Mouse (Mus musculus): ENCODE measurements around the gene Rcsd1. TPM values are rescaled to one million over a fixed set of nuclear protein-coding genes. Genes with fewer than 3 reads are reported as not detected.

The Rcsd1 gene
- polyA plus RNA-seq, 1 experiment = 4.6 TPM

DNA sequence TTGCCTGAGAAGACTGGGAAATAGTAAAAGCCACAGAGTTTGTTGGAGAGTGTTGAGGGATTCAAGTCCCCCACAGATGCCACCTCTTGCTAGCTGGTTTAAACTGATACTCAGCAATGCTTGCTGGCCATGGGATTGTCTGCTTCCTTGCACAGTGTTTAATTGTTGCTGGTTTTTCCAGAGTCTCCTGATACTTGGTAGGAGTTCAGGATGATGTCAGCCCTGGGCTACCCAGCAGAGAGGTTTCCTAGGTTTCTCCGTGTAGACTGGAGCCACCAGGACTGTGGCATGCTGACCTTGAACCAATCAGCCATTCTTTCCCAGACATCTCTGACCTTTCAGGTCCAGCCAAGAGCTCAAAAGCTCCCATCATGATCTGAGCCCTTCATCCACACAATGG lies 17.4 kb upstream of the Rcsd1 start:
- H3K4me1 ChIP-seq (ENCODE audit: control insufficient read depth, insufficient read depth, low read length) = no peaks in the 10 kb centered on the region
- H3K27ac ChIP-seq (ENCODE audit: insufficient read depth, low read length) = no peak overlapping the region
- no peak for DNase-seq
- 27% methylated on average over 1 of the region's 1 CpGs for WGBS
- TF ChIP-seq CTCF (IDR thresholded peaks at IDR 0.05; ENCODE audit: borderline replicate concordance, insufficient read depth, low read depth, low read length) (no peak), POLR2A (IDR thresholded peaks at IDR 0.05; ENCODE audit: borderline replicate concordance, insufficient read depth, low read length) (no peak)
- no peak overlapping the region for H3K4me3 ChIP-seq (replicated peaks; ENCODE audit: insufficient read depth, low read depth, low read length)
- no peaks in the 10 kb centered on the region for H3K27me3 ChIP-seq (ENCODE audit: control insufficient read depth, insufficient read depth, low read length)

DNA sequence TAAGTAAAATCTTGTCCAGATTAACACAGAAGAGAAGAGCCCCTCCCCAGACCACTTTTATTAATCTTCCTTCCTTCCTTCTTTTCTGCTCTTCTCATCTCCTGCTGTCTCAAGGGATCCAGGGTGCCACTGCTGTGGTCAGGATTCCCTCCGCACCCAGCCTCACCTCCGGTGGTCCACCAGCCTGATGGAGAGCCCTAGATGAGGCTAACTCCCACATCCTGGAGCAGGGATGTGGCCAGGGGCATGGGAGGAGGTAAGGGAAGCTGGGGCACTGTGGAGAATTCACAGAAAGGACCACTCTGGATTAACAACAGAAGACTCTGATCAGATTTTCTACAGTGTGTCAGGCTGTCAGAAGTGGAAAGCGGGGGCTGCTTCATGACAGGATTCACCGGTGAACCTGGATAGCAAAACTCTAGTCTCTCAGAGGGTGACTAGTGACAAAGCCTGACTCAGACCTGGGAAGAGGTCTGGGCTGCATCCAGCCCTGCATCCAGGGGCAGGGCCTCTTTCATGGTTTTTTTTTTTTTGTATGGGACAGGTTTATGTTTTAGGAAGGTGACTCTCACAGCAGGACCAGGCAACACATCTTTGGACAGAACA lies 15.6 kb upstream of the Rcsd1 start:
- no peak for DNase-seq

DNA sequence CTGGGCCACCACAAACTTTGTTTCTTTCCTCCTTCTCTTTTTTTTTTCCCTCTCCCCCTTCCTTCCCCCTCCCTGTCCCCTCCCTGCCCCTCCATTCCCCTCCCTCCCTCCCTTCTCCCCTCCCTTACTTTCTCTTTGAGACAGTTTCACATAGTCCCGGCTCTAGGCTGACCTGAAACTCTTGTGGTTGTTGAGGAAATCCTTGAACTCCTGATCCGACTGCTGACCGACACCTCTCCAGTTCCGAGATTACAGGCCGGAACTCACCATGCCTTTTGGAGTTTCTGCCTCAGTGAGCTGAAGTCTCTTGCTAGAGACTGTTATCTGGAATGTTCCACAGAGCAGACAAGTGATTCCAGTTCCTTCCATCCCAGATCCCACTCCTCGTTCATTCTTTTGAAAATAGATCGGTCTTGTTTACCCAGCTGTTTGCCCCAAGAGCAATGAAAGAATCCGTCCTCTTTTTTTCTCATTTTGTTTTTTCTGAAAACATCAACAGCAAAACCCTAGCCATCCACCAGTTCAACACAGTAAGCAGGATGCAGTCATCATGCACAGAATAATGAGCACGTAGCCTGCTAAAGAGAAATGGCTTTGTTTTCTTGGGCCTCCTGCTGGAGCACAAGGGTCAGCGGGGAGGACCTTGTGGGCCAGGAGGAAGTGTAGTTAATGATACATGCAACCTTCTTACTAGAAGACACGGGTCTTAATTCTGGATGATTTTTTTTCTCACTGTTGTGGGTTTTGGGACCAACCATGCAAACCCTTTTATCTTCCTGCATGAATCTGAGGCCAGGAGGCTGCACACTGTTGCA lies 14.9 kb upstream of the Rcsd1 start:
- no peak overlapping the region for H3K27ac ChIP-seq (ENCODE audit: insufficient read depth, low read length)
- TF ChIP-seq CTCF (IDR thresholded peaks at IDR 0.05; ENCODE audit: borderline replicate concordance, insufficient read depth, low read depth, low read length) = no peak
- TF ChIP-seq POLR2A (IDR thresholded peaks at IDR 0.05; ENCODE audit: borderline replicate concordance, insufficient read depth, low read length) = no peak
- no peak overlapping the region for H3K4me3 ChIP-seq (replicated peaks; ENCODE audit: insufficient read depth, low read depth, low read length)
- 69% methylated on average over 11 of the region's 11 CpGs for WGBS
- no peak for DNase-seq
- no peaks in the 10 kb centered on the region for H3K27me3 ChIP-seq (ENCODE audit: control insufficient read depth, insufficient read depth, low read length)
- no peaks in the 10 kb centered on the region for H3K4me1 ChIP-seq (ENCODE audit: control insufficient read depth, insufficient read depth, low read length)

More for the DNA sequence above, 15.6 kb upstream of the Rcsd1 start:
- no peak overlapping the region for H3K27ac ChIP-seq (ENCODE audit: insufficient read depth, low read length)
- no peak overlapping the region for H3K4me3 ChIP-seq (replicated peaks; ENCODE audit: insufficient read depth, low read depth, low read length)
- no peak for TF ChIP-seq POLR2A (IDR thresholded peaks at IDR 0.05; ENCODE audit: borderline replicate concordance, insufficient read depth, low read length)
- TF ChIP-seq CTCF (IDR thresholded peaks at IDR 0.05; ENCODE audit: borderline replicate concordance, insufficient read depth, low read depth, low read length) = no peak
- H3K27me3 ChIP-seq (ENCODE audit: control insufficient read depth, insufficient read depth, low read length) = no peaks in the 10 kb centered on the region
- H3K4me1 ChIP-seq (ENCODE audit: control insufficient read depth, insufficient read depth, low read length) = no peaks in the 10 kb centered on the region
- WGBS = 90% methylated on average over 4 of the region's 4 CpGs

DNA sequence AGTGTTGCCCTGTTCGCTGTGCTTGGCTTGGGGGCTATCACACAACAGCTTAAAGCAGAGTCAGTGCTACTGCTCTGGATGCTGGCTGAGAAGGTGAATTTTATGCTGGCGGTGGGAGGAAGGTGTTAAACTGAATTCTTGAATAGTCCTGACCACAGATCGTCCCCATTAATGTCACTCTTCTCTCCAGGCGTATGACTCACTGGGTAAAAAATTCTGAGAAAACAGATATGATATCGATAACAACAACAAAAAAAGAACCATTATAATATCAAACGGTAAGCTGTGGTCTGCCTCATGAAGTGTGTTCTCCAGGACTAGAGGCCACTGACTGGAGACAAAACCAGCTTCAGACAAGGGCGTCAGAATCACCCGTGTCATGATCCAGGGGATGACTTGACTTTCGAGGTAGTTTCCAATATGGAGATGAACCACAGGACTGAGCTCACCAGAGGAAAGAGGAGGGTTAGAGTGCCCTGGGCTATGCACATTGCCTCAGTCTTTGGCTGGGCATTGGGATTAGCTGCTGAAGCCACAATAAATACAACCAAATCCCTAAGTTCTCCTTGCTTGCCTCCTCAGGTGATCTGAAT lies 13.1 kb upstream of the Rcsd1 start:
- H3K4me1 ChIP-seq (ENCODE audit: control insufficient read depth, insufficient read depth, low read length) = no peaks in the 10 kb centered on the region
- 93% methylated on average over 9 of the region's 9 CpGs for WGBS
- TF ChIP-seq POLR2A (IDR thresholded peaks at IDR 0.05; ENCODE audit: borderline replicate concordance, insufficient read depth, low read length) (no peak), CTCF (IDR thresholded peaks at IDR 0.05; ENCODE audit: borderline replicate concordance, insufficient read depth, low read depth, low read length) (no peak)
- no peak overlapping the region for H3K27ac ChIP-seq (ENCODE audit: insufficient read depth, low read length)
- DNase-seq = no peak
- H3K27me3 ChIP-seq (ENCODE audit: control insufficient read depth, insufficient read depth, low read length) = no peaks in the 10 kb centered on the region
- H3K4me3 ChIP-seq (replicated peaks; ENCODE audit: insufficient read depth, low read depth, low read length) = no peak overlapping the region

DNA sequence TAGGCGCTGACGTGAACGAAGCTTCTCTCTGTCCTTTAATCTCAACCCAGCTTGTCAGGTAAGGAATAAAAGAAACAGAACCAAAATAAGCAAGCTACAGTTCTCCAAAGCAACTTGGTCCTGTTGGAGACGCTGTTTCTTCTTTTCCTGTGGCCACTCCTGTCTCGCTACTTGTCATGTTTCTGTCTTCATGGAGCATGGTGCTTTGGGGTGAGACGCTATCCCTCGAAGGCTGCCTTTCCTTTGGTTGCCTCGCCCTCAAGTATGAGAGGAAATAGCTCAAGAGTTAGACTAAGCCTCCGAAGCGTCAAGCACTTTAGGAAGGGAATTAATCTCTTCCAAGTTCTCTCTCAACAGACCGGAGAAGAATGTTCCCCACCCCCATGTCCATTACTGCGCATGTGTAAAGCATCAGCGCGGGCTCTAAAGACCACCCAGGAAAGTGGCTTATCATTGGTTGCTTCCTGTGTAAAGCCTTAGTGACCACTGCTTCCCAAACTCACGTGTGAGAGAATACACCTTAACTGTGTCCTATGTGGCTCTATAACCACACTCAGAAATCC lies 9.1 kb upstream of the Rcsd1 start:
- 80% methylated on average over 15 of the region's 15 CpGs for WGBS
- TF ChIP-seq POLR2A (IDR thresholded peaks at IDR 0.05; ENCODE audit: borderline replicate concordance, insufficient read depth, low read length) = no peak
- TF ChIP-seq CTCF (IDR thresholded peaks at IDR 0.05; ENCODE audit: borderline replicate concordance, insufficient read depth, low read depth, low read length) = no peak
- H3K27ac ChIP-seq (ENCODE audit: insufficient read depth, low read length) = no peak overlapping the region
- no peaks in the 10 kb centered on the region; the same call in 1 of the 2 replicates for H3K27me3 ChIP-seq (ENCODE audit: control insufficient read depth, insufficient read depth, low read length)
- no peaks in the 10 kb centered on the region for H3K4me1 ChIP-seq (ENCODE audit: control insufficient read depth, insufficient read depth, low read length)
- H3K4me3 ChIP-seq (replicated peaks; ENCODE audit: insufficient read depth, low read depth, low read length) = no peak overlapping the region
- DNase-seq = no peak

DNA sequence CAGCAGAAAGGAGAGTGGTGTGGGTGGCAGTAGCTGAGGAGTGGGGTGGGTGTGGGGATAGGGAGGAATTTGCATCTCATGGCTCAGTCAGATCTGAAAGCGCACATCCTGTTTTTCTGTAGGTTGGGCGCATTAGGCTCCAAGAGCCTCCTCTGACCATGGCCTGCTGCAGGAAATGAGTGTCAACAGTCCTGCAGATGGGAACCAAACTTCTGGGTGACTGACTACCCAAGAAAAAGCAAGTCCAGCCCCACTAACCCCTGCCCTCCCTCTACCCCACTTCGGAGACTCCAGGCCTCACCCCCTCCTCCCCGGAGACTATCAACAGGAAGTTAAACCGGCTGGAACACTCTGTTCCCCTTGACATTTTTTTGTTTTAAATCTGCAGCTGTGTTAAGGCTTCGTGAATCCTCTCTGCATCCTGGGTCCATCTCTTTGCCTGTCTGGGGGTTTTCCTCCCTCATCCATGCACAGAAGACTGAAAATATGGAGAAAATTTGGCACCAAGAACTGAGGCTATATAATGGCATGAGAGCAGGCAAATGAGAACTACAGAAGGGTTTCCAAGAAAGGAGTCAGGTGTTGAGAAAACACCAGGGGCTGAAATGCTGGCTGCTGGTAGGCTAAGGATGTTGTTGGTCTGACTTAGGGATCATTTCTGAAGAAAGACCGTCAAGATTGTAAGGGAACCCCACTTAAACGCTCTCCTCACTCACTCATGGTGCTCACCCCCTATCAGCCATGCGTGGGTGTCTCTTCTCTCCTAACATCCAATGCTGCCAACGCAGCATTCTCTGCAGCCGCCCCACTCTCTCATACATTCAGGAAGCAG lies 8.4 kb upstream of the Rcsd1 start:
- no peak for DNase-seq
- 63% methylated on average over 11 of the region's 11 CpGs for WGBS

DNA sequence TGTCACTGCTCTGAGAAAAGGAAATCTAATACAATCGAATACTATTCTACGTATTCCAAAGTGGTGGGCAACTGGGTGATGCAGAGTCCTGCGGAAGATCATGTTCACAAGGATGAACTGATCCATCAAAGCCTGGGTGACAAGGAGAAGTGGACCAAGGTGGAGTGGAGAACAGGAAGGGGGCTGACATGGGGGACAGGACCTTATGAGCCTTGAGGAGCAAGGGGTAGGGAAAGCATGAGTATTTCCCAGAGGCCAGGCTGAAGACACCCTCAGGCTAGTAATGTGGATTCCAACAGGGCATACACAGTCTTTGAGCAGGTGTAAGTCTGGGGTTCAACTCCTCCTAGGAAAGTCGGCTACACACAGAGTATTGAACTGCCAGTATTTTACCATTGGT lies 6.9 kb upstream of the Rcsd1 start:
- Histone ChIP-seq H3K4me1 (ENCODE audit: control insufficient read depth, insufficient read depth, low read length) (no peaks in the 10 kb centered on the region), H3K27me3 (ENCODE audit: control insufficient read depth, insufficient read depth, low read length) (no peaks in the 10 kb centered on the region; the same call in 1 of the 2 replicates), H3K4me3 (replicated peaks; ENCODE audit: insufficient read depth, low read depth, low read length) (no peak overlapping the region), H3K27ac (ENCODE audit: insufficient read depth, low read length) (no peak overlapping the region)
- whole genome bisulfite sequencing = 90% methylated on average over 4 of the region's 4 CpGs
- no peak for TF ChIP-seq CTCF (IDR thresholded peaks at IDR 0.05; ENCODE audit: borderline replicate concordance, insufficient read depth, low read depth, low read length)
- TF ChIP-seq POLR2A (IDR thresholded peaks at IDR 0.05; ENCODE audit: borderline replicate concordance, insufficient read depth, low read length) = no peak
- no peak for DNase-seq

More for the DNA sequence above, 8.4 kb upstream of the Rcsd1 start:
- Histone ChIP-seq H3K27me3 (ENCODE audit: control insufficient read depth, insufficient read depth, low read length) (no peaks in the 10 kb centered on the region; the same call in 1 of the 2 replicates), H3K4me3 (replicated peaks; ENCODE audit: insufficient read depth, low read depth, low read length) (no peak overlapping the region), H3K27ac (ENCODE audit: insufficient read depth, low read length) (no peak overlapping the region), H3K4me1 (ENCODE audit: control insufficient read depth, insufficient read depth, low read length) (no peaks in the 10 kb centered on the region)
- TF ChIP-seq CTCF (IDR thresholded peaks at IDR 0.05; ENCODE audit: borderline replicate concordance, insufficient read depth, low read depth, low read length) (no peak), POLR2A (IDR thresholded peaks at IDR 0.05; ENCODE audit: borderline replicate concordance, insufficient read depth, low read length) (no peak)

Measured in cerebellum, adult 2 months (tissue).